Mouse (Mus musculus): ENCODE measurements around the gene Peli2.

Gene Peli2

DNA sequence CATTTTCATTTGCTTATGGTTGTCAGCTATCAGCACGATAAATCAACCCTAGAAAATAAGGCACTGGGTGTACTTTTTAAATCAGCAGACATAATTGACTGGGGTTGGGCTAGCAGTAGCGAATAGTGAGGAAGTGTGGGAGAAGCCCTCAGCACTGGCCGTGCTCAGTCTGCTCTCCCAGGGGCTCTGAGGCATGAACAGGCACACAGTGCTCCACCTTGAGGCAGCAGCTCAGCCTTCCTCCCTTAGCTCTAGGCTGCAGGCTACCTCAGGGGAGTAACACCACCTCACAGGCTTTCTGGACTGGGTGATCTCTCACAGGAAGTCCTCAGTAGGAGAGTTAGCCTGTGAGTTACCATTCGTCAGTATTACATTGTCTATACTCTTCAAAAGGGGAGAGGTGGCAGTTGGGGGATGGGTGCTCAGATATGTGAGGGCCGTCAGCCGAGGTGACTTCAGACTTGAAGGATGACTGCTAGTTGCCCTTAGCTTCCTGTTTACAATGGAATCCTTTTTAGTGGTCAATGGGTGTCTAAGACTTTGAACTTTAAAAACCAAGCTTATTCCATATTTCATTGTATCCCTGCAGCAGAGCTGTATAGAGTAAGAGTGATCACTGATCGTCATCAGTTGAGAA is 105.3 kb downstream of the Peli2 start:
- DNase-seq: no peak

DNA sequence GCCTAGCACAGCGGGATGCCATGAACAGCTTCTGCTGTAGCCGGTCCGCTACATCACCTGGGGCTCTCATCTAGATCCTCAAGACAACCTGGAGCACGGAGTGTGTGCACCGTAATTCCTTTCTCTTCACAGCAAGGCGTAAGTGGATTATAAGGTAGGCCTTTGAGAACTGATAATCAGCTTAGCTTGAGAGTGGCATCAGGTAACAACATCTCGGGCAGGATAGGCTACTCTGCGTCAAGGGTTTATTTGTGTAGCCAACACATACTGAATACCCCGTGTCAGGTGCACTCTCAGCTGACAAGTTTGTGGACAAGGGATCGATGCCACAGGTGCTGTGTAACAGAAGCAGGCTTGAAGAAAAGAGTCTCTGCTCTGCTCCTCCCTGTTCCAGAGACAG is 106.1 kb downstream of the Peli2 start:
- DNase-seq: no peak

DNA sequence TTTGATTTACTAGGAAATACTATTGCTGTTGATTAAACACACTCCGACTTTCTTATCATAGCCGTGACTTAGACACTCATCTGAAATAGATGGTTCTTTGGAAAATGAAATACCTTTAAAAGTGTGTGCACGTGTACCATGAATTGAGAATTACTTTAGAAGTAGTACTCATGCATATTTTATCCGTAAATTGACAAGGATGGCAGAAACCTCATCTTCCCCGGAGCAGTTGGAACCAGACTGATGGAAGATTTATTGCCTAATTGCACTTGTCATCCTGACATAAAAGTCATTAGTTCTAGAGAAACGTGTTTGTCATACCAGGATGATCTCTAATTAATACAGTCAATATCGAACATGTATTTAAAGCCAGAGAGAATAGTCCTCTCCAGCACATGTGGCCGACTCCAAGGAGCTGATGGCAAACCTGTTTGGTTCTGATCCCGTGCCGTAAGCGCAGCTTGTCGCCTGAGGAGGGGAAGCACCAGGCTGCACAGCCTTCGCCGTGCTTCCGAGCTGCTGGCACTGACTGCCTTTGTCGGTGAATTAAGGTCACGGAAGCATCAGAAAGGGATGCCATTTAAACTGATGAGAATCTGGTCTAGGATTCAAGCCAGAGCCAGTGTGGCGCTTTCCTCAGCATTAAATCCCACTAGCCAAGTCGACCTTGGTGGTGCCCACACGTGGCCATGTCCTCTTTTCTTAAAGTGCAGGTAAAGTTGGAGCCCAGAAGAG is 114.3 kb downstream of the Peli2 start:
- no peak for DNase-seq

DNA sequence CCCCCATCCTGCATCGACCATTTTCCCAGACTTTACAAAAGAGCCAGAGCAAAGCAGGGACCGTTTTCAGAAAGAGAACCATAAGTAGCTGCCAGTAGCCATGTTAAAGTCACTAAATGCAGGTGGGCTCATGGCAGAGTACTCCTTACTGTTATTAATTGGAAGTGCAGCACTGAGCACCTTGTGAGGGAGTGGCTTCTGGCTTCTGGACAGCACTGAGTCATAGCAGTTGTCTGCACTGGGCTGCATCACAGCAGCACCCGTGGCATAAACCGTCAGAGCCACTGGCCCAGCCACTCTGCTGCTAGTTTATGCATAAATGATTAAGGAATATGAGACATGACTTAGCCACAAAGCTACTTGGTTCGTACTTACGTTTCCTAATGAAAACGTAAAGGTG is 120.7 kb downstream of the Peli2 start:
- DNase-seq: no peak

DNA sequence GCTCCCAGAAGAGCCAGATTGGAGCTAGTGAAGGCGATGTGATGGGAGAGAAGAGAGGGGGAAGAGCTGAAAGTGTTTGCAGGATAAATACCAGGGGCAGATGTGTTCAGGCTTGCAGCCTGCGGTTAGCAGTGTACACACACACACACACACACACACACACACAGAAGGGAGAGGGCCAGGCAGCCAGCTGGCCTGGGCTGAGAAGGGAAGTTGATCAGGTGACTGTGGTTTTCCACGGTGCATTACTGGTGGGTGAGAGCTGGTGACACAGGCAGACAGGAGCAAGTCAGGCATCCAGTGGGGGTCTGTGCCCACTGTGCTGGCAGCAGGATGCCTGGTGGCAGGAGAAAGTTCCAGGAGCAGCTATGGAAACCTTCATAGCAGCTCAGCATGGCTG is 125.6 kb downstream of the Peli2 start:
- DNase-seq: peak; percentile 32

DNA sequence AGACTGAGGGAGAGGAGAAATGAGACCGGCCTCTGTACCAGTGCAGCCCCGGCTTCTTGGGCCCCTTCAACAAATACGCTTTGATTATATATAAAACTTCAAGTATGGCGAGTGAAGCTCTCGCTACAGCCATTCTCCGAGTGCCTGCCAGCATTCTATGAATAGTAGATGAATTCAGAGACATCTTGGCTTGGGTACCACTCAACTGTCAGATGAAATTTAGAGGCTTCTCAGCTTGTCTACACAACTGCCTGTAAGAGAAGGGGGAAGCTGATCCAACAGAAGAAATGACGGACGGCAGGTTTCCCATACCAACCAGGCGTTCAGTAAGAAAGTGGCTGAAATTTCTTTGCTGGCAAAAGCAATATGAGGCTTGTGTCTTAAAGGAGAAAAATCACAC is 126.3 kb downstream of the Peli2 start:
- no peak for DNase-seq

DNA sequence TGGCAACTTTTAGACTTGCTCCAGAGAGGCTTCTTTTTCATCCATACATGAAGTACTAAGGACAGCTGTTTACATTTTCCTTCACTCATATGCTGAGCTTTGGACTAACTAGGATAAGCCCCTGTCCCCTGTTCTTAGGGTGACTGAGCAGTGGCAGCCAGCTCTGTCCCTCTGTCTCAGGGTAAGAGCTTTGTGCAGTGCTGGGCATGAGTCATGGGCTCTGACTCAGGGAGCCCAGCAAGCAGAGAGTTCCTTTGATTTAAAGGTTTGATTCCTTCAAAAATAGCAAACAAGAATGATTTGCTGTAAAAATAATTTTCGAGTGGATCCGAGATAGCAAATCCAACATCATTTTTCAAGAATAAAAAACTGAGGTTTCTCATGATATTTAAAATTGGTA is 128.8 kb downstream of the Peli2 start:
- DNase-seq: no peak

DNA sequence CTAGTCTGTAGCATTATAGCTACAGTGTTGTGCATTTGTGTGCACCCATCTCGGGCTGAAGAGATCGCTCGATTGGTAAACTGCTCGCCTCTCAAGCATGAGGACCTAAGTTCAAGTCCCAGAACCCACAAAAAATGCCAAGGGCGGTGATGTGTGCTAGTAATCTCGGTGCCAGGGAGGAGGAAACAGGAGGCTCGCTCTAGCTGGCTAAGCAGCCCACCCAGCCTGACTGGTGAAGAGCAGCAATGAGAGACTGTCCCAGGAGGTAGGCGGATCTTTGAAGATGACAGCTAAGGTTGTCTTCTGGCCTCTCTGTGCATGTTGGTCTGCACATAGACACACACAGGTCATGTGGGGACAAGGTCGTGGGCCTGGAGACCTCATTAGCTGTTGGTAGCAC is 129.3 kb downstream of the Peli2 start:
- DNase-seq: no peak

DNA sequence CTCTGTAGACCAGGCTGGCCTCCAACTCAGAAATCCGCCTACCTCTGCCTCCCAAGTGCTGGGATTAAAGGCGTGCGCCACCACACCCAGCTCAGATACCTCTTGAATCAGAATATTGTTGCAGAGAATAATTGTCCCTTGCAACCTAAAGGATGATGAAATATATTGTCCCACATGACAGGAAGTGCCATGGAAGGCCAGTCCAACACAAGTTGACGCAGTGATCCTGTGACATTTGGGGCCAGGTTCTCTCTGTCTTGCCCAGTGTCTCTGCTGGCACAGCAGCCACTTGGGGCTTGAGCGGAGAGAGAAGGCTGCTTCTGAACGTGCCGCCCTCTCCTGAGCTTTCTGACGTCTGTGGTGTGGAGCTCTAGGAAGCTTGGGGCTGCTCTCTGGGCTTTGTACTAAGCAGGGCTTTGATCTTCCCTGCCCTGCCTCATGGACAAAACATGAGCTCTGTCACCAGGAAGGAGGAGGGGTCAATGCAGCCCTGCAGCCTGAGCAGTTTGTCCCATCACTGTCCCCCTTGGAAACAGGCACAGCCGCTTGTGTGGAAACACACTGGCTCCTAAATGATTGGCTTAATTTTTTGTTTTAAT is 130.9 kb downstream of the Peli2 start:
- no peak for DNase-seq

DNA sequence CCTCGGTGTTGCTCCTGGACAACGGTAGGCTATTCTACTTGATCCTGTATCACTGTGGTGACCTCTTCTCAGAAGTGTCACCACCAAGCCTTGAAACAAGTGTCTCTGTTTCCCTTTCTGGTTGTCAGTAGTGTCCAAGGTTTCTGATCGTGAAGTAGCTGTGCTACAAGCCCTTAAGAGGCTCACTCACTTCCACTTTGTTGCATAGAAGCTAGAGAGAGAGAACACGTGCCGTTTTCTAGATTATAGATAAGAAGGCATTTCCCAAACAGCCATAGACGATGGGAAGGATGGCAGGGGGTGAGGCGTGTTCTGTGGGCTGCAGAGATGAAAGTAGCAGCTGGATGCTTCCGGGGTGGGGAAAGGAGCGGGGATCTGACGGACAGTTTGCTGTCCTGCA is 132.6 kb downstream of the Peli2 start:
- DNase-seq: no peak

DNA sequence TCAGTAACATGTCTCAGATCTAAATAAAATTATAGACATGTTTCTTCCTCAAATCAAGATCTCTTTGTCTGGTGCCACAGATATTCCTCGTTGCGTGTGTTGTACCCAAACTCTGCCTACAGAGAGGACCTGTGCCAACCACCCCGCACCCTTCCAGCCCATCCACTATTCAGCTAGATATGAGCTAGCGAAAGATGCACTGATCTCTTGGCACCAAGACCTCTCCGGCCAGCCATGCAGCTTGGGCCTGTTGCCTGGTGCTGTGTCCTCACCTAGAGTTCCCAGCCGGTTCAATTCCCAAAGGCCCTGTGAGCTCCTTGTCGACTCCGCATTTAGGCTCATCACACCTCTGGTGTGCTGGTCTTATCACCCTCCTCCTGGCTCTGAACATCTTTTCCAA is 134.1 kb downstream of the Peli2 start:
- no peak for DNase-seq

DNA sequence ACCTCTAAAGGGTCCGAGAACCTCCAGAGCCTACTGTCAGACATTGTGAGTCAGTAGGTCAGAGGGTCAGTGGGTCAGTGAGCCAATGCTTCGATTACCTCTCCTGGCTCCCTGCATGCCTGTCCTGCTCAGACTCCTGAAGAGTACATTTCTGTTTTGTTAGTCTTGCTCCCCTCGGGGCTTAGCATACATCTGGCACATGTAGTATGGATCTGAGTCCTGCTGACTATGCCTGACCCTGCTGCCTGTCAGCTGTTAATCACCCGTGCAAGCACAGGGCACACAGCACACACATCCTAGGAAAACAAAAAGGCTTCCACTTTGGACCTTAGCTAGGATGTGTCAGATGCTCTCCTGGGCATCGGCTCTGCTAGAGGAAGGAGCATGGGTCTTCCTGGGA is 134.7 kb downstream of the Peli2 start:
- no peak for DNase-seq

DNA sequence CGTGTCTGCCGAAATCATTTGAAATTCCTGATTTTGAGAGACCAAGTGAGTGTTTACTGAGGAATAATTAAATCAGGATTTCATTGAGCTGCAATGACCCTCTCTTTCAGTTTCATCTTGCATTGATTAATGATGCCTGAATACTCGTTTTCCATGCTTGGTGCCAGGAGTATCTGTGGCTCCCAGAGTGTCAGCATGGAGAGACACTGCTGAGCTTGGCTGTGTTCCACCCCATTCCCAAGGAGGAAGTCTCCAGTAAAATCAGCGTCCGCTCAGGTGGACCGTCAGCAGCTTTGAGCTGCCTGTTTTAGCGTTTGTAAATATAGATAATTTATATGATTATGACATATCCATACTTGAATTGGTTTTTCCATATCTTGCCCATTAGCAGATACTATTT is 137.1 kb downstream of the Peli2 start:
- no peak for DNase-seq

DNA sequence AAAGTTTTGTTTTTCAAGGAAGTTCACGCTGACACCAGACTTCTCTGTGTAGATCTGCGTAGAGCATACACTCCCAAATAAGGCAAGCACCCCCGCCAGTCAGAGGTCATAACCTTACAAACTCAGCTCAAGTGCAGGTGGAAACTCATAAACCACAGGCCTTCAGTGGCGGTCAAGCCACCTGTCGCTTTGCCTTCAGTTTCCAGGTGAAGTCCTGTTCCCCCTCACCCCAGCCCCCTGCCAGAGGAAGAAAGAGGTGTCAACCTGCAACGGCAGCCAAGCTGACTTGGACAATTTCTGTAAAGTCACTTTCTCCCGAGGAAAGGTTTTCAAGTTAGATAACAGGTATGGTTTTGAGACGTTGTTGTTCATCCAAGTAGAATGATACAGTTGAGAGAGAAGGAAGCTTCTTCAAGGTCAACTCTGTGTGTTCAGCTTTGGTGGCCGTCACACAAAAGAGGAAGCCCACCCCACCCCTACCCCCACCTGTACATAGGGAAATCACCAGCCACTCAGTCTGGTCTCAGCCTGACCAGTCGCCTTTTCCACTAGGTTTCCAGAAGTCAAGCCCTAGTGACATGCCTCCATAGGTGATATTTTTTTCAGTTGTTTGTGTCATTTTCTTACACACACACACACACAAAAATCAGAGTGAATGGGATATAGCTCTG is 138.2 kb downstream of the Peli2 start:
- no peak for DNase-seq

DNA sequence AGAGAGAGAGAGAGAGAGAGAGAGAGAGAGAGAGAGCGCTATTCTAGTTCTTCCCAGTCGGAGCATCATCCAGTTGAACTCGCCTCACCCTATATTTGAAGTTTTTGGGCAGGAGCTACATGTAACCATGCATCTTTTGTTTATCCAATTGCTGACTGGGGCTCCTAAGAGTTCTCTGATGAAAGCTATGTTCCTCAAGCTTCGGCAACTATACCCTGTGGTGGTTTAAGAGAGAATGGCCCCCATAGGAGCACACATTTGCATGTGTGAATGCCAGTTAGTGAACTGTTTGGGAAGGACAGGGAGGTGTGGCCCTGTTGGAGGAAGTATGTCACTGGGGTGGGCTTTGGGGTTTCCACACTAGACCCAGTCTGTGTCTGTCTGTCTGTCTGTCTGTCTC is 142.5 kb downstream of the Peli2 start:
- no peak for DNase-seq

DNA sequence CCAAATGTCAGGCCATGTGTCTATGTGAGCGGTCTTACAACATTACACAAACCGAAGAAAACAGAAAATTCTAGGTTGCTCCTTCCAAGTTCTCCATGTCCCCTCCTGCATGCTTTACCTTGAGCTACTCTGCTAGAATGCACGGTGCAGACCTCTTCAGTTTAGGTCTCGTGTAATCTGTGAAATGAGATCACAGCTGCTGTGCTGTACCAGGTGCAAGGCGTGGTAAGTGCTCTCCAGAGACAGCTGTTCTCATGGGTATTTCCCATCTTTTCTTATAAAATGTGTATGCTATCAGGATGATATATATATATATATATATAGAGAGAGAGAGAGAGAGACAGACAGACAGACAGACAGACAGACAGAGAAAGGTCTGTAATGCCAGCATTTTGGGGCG is 146.1 kb downstream of the Peli2 start:
- no peak for DNase-seq

DNA sequence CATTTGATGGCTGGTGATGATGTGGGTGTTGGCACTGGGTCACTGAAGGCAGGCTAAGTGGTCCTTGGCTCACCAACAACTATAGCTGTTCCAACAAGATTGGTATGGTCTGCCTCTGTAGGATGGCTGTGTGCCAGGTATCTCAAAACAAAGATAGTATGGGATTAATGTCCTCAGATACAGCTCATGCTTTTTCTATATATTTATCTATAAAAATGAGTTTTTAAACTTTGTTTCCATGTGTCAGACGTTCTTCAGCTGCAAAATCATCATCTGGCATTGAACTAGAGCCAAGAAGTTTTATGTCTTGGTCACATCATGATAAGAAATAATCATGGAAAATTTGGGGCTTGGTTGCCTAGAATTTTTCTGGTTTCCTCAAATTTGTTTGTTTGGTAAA is 157.7 kb downstream of the Peli2 start:
- no peak for DNase-seq

DNA sequence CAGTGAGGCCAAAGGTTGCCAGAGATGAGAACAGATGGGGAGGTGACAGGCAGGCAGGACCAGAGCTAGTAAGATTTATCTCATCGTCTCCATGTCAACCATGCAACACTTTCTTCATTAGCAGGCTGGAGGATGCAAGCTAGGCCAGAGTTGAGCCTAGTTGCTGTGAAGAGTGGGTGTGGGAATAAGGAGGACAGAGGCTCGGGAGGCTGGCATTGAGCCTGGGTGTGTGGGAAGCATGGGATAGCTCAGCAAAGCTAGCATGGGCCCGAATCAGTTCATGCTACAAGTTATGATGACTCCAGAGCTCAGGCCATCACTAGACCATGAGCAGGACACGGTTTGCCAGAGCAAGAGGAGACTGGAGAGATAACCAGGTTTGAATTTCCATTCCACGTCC is 166.3 kb downstream of the Peli2 start:
- DNase-seq: no peak

DNA sequence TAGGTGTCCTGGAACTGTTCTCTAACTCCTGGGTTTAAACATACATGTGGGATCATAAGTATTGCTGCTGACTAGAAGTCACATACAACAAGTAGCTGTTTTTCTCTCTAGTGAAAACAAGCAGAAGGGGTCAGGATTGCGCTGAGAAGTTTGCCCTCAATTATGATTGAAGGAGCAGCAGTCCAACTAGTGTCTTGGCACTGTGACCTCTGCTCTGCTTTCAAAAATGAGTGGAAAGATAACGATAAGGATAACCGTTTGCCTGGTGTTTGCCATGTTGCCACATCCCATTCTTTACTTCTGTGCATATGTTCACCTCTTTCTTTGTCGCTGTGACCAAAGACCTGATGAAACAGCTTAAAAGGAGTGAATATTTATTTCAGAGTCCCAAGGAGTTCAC is 167.0 kb downstream of the Peli2 start:
- no peak for DNase-seq

DNA sequence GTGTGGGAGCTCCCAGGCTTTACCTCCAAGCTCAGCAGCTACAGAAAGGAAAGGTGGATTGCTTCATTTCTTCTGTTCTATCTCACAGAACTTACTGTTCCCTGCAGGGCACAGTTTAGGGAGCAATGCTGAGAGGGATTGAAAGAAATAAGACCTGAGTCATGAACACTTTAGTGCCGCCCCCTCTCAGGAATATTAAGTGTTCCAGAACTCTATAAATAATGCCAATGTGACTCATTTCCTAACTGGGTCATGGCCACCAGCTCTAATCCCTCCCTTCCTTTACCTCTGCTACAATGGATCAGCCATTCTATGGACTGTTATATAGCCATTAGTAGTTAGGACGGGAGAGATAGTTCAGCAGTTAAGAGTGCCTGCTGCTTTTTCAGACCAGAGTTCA is 168.0 kb downstream of the Peli2 start:
- no peak for DNase-seq

DNA sequence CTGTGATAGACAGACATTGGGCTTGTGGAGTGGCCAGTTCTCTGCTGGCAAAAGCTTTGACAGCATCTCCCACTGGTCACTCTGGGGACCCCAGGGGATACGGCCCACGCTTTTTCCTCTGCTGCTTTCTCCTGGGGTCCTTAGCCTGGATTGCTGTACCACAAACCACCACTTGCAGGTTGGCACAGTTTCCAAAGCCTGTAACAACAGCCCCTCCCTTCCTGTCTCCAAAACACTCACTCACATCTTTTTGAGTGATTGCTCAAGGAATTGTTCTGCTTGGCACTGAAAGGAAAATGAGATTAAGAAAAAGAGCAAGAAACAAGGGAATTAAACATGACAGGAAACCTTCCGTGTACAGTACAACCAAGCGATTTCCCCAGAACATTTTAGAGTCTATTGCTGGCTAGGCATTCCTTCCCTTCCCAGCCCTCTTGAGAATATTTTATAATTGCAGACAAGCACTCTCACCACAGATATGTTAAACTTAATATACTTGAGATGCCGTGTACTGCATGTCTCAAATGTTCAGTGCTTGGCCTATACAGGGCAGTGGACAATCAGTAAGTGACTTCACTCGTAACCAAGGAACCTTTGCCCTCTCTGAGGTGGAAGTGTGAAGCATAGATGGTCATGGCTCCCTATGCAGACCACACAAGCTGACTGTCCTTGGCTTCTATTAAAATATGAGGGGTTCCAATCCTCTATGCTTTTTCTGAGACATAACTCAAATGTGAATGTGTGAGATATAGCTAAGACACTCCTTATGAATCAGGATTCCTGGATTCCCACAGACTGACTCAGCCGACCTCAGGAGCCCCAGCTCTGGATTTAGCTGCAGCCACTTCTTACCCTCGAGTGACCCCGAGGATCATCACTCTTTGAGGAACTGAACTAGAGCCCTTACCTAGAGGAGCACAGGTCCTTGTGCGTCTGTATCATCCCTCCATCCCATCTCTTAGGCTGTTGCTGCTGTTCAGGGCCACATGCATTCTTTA is 169.3 kb downstream of the Peli2 start:
- DNase-seq: no peak

DNA sequence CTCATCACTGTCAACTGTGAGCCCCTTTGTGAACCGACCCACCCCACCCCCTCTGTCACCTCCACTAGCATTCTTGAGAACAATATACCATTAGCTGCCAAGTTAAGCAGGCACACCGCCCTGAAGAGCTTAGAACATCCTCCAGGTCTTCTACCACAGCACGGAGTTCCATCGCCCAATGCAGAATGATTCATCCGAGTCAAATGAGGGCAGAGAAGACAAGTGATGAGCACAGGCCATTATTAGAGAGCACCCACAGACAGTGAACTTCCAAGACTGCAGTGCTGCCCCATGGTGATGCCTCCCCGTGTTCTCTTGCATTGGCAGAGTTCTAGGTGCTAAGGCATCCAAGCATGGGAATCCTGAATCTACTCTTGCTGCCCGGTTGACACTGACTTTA is 172.9 kb downstream of the Peli2 start:
- DNase-seq: no peak

DNA sequence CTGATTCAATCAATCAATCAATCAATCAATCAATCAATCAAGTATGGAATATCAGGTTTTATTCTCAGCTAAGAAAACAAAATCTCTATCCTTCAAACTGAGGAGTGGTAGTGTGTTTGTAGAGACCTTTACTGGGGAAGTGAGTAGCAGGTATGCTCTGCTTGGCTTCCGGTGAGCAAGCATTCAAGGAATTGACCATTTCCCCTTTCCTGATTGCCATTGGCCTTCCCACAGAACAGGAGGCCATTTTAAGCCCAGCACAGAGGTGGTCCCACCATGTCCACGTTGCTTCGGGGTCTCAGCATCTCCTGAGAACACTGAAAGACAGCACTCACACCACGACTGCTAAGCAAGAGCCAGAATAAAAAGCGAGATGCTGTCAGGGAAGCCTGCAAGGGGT is 174.8 kb downstream of the Peli2 start:
- DNase-seq: no peak
